Mouse (Mus musculus) inflammation-experienced regulatory T-cells, adult 6 months (primary cell): ENCODE data around the gene Phf24. TPM values are rescaled to one million over a fixed set of nuclear protein-coding genes. Genes with fewer than 3 reads are reported as not detected.

Experiments
- polyA plus RNA-seq, 3 experiments: library from polyadenylated mRNA; unstranded; fragments of 100-300 nt; shearing (Covaris generic); gene quantifications; one replicate each; pipeline ENCODE4 v1.2.1; 2017

Phf24 gene
- polyA plus RNA-seq, 3 experiments from 2014 or later, result not detected

Other genes with a start within 250 kb of the Phf24 start
- gene 4930578G10Rik, start 181.1 kb upstream of the Phf24 start, polyA plus RNA-seq, result not detected
- gene Ccl19, start 160.1 kb upstream of the Phf24 start, polyA plus RNA-seq, result not detected
- gene Ccl21a, start 142.7 kb upstream of the Phf24 start, polyA plus RNA-seq, result not detected
- not detected for gene Fam205a1, start 62.8 kb upstream of the Phf24 start, polyA plus RNA-seq
- gene Gm12394, start 59.9 kb upstream of the Phf24 start, polyA plus RNA-seq, result not detected
- not detected for gene Fam205c, start 42.4 kb upstream of the Phf24 start, polyA plus RNA-seq
- gene Dnajb5, start 33.2 kb downstream of the Phf24 start, polyA plus RNA-seq, result 1 to 10 TPM; 2.1 to 5.3 (median 2.3) TPM
- gene 1700022I11Rik, start 52.9 kb downstream of the Phf24 start, polyA plus RNA-seq, result 1 to 10 TPM in 1 of 3 experiments, under 1 TPM in 1, not detected in 1; 0.35 to 1.1 TPM
- 100 to 1,000 TPM; 144 to 162 (median 154) TPM for gene Vcp, start 83.8 kb downstream of the Phf24 start, polyA plus RNA-seq
- gene Fancg, start 93.8 kb downstream of the Phf24 start, polyA plus RNA-seq, result 10 to 100 TPM; 22.9 to 41.7 (median 31.8) TPM
- gene Pigo, start 109.2 kb downstream of the Phf24 start, polyA plus RNA-seq, result 10 to 100 TPM; 10.5 to 22.3 (median 12.0) TPM
- 100 to 1,000 TPM; 138 to 146 (median 139) TPM for gene Stoml2, start 115.0 kb downstream of the Phf24 start, polyA plus RNA-seq
- 1 to 10 TPM; 2.4 to 2.9 (median 2.6) TPM for gene Fam214b, start 129.6 kb downstream of the Phf24 start, polyA plus RNA-seq
- gene Unc13b, start 142.3 kb downstream of the Phf24 start, polyA plus RNA-seq, result under 1 TPM in 2 of 3 experiments, not detected in 1; 0.23 to 0.38 TPM